Mouse (Mus musculus) adrenal gland, postnatal 4 days (tissue): ENCODE measurements around the gene Hes6. TPM values are rescaled to one million over a fixed set of nuclear protein-coding genes. Genes with fewer than 3 reads are reported as not detected.

Experiments
- DNase-seq, 2 experiments: peaks; one replicate each; pipeline ENCODE4 v3.0.0; 2021 to 2022; ENCODE audit warnings: low spot score in 2 of 2, mixed read lengths in 2 of 2
- long read RNA-seq, 2 experiments: library from polyadenylated mRNA; stranded (forward); transcript quantifications; one replicate each; pipeline ENCODE4 v2.0.0; 2021
- total RNA-seq, 2 experiments: library from RNA; stranded (reverse); gene quantifications; 2 replicates each; pipeline ENCODE4 v1.2.3; 2021

Hes6 gene
- 10 to 100 TPM; 56.0 to 71.0 TPM for total RNA-seq
- long read RNA-seq, experiment 1, transcript Hes6-202 (3 exons, 1,573 nt): minor isoform, 8 of 120 reads
- long read RNA-seq, experiment 1, transcript Hes6-203 (3 exons, 1,398 nt): minor isoform, 13 of 120 reads
- long read RNA-seq, experiment 1, transcript Hes6-201 (4 exons, 1,335 nt): major isoform, 86 of 120 reads
- long read RNA-seq, experiment 1, partial matches to known transcripts: 3 of 120 reads
- long read RNA-seq, experiment 1, other reads (novel, unspliced or antisense): 10 of 120 reads
- long read RNA-seq, experiment 2, transcript Hes6-202 (3 exons, 1,573 nt): minor isoform, 16 of 209 reads
- long read RNA-seq, experiment 2, transcript Hes6-201 (4 exons, 1,335 nt): major isoform, 108 of 209 reads
- long read RNA-seq, experiment 2, transcript Hes6-203 (3 exons, 1,398 nt): minor isoform, 5 of 209 reads
- long read RNA-seq, experiment 2, partial matches to known transcripts: 7 of 209 reads
- long read RNA-seq, experiment 2, other reads (novel, unspliced or antisense): 73 of 209 reads

GRCm38 (mm10) chr1:91413898-91414594 lies at the start of gene Hes6:
TSS of gene Hes6 (minus strand) at chr1:91414038.
- DNase-seq: peak; percentile 43 to 55

GRCm38 (mm10) chr1:91463336-91463995 lies 49.6 kb upstream of the Hes6 start:
- no peak for DNase-seq

- DNase-seq: no peak
Measured at GRCm38 (mm10) chr1:91460564-91460963, 46.7 kb upstream of the Hes6 start.

GRCm38 (mm10) chr1:91460069-91460468 lies 46.2 kb upstream of the Hes6 start:
- no peak for DNase-seq

GRCm38 (mm10) chr1:91459059-91459809 lies 45.4 kb upstream of the Hes6 start, which contains the start of gene Per2:
TSS of gene Per2 (minus strand) at chr1:91459324.
- DNase-seq: peak; percentile 95 to 99

- no peak for DNase-seq
Measured at GRCm38 (mm10) chr1:91458223-91458861, 44.5 kb upstream of the Hes6 start.

- DNase-seq: no peak
Measured at GRCm38 (mm10) chr1:91457698-91458097, 43.9 kb upstream of the Hes6 start.

GRCm38 (mm10) chr1:91457116-91457515 lies 43.3 kb upstream of the Hes6 start:
- no peak for DNase-seq

GRCm38 (mm10) chr1:91456301-91456801 lies 42.5 kb upstream of the Hes6 start:
- DNase-seq: no peak

- DNase-seq: no peak
Measured at GRCm38 (mm10) chr1:91455661-91456161, 41.9 kb upstream of the Hes6 start.

GRCm38 (mm10) chr1:91454927-91455326 lies 41.1 kb upstream of the Hes6 start:
- no peak for DNase-seq

GRCm38 (mm10) chr1:91454366-91454765 lies 40.5 kb upstream of the Hes6 start:
- no peak for DNase-seq

- no peak for DNase-seq
Measured at GRCm38 (mm10) chr1:91453932-91454331, 40.1 kb upstream of the Hes6 start.

- no peak for DNase-seq
Measured at GRCm38 (mm10) chr1:91451547-91452084, 37.8 kb upstream of the Hes6 start.

GRCm38 (mm10) chr1:91450851-91451250 lies 37.0 kb upstream of the Hes6 start:
- DNase-seq: no peak

GRCm38 (mm10) chr1:91448688-91449087 lies 34.9 kb upstream of the Hes6 start:
- no peak for DNase-seq

- no peak for DNase-seq
Measured at GRCm38 (mm10) chr1:91446511-91446910, 32.7 kb upstream of the Hes6 start.

- peak in 1 of 2 experiments; percentile 59 for DNase-seq
Measured at GRCm38 (mm10) chr1:91446060-91446459, 32.2 kb upstream of the Hes6 start.
